Mouse (Mus musculus) forebrain, embryonic 14.5 days (tissue): ENCODE measurements around the gene Bean1. TPM values are rescaled to one million over a fixed set of nuclear protein-coding genes. Genes with fewer than 3 reads are reported as not detected.

ENCODE experiments used
- ATAC-seq: fragments of 200-750 bp; cut with Nextera tagmentation; 2 replicates; pipeline ENCODE4 v1.8.0; 2017; ENCODE audit warnings: mild to moderate bottlenecking, moderate library complexity
- DNase-seq: peaks from one replicate; pipeline ENCODE4 v3.0.0-alpha.2; 2015; ENCODE audit warnings: low spot score
- H3K27ac ChIP-seq: fragments of 300-500 bp; sonication (generic); 2 replicates; pipeline ENCODE4 v1.5.1; 2014; ENCODE audit warnings: low read depth, mild to moderate bottlenecking, control low read depth, low read length, moderate library complexity
- H3K27me3 ChIP-seq: fragments of 300-500 bp; sonication (generic); replicated peaks from 2 replicates; pipeline ENCODE4 v1.6.1; 2014; ENCODE audit warnings: low read length, control low read depth, mixed read lengths; ENCODE audit not compliant: control insufficient read depth, insufficient read depth
- H3K36me3 ChIP-seq: fragments of 300-500 bp; sonication (generic); 2 replicates; pipeline ENCODE4 v1.6.1; 2014; ENCODE audit warnings: low read length, control low read depth; ENCODE audit not compliant: control insufficient read depth, insufficient read depth
- H3K4me1 ChIP-seq: fragments of 300-500 bp; sonication (generic); 2 replicates; pipeline ENCODE4 v1.6.1; 2014; ENCODE audit warnings: antibody characterized with exemption, low read length, control low read depth; ENCODE audit not compliant: control insufficient read depth, insufficient read depth
- H3K4me2 ChIP-seq: fragments of 300-500 bp; sonication (generic); 2 replicates; pipeline ENCODE4 v1.6.1; 2014; ENCODE audit warnings: mild to moderate bottlenecking, control low read depth, low read length
- H3K4me3 ChIP-seq: fragments of 300-500 bp; sonication (generic); 2 replicates; pipeline ENCODE4 v1.5.1; 2014; ENCODE audit warnings: low read depth, low read length, control low read depth
- H3K9ac ChIP-seq: fragments of 300-500 bp; sonication (generic); 2 replicates; pipeline ENCODE4 v1.6.1; 2014; ENCODE audit warnings: mild to moderate bottlenecking, low read length, control low read depth, moderate library complexity
- H3K9me3 ChIP-seq: fragments of 300-500 bp; sonication (generic); replicated peaks from 2 replicates; pipeline ENCODE4 v1.6.1; 2016; ENCODE audit warnings: low read length, control low read depth, mixed read lengths; ENCODE audit not compliant: control insufficient read depth
- whole genome bisulfite sequencing: fragments of 180-500 bp; shearing (Covaris S2); extraction: QIAGEN DNeasy Blood & Tissue Kit; methylation state at CpG from one replicate; pipeline ENCODE4 v1.1.7; 2014; 5-methylcytosine and 5-hydroxymethylcytosine counted together
- polyA plus RNA-seq: library from polyadenylated mRNA; unstranded; fragments of >200 nt; fragmentation: Nextera tagmentation; extraction: Ambion mirVana; gene quantifications from 2 replicates; pipeline ENCODE4 v1.2.1, GENCODE M21; 2014

Gene Bean1
- polyA plus RNA-seq, 1 experiment from 2014 or later, result 1.8 TPM

- Histone ChIP-seq H3K4me2 (no peak overlapping the region), H3K9me3 (no peaks in the 10 kb centered on the region), H3K4me1 (no peaks in the 10 kb centered on the region), H3K27me3 (no peaks in the 10 kb centered on the region), H3K9ac (no peak overlapping the region), H3K4me3 (no peak overlapping the region), H3K27ac (no peak overlapping the region), H3K36me3 (no peaks in the 10 kb centered on the region)
- no peak for ATAC-seq
- DNase-seq, result no peak
- WGBS, result 98% methylated on average over 3 of the region's 3 CpGs
Observed at GRCm38 (mm10) chr8:104136277-104136676, 34.0 kb upstream of the Bean1 start.

DNA sequence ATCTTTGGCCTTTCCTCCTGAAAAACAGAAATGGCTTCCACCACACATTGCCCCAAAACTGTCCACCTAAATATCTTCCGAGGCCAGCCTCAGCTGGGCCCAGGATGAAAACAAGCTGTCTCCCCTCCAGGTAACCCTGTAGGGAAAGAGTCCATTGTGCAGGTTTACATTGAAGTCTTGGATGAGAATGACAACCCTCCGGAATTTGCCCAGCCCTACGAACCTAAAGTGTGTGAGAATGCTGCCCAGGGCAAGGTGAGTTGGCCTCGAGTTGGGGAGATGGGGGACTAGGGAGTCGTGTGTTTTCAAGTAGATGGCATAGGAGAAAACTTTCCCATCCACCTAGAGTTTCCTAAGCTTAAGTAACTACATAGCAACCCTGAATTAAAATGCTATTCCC is 32.6 kb upstream of the Bean1 start:
- Histone ChIP-seq H3K4me1 (no peaks in the 10 kb centered on the region), H3K9ac (no peak overlapping the region), H3K4me2 (no peak overlapping the region), H3K27ac (no peak overlapping the region), H3K27me3 (no peaks in the 10 kb centered on the region), H3K9me3 (no peaks in the 10 kb centered on the region), H3K36me3 (no peaks in the 10 kb centered on the region), H3K4me3 (no peak overlapping the region)
- no peak for DNase-seq
- no peak for ATAC-seq
- 87% methylated on average over 5 of the region's 5 CpGs for WGBS

- Histone ChIP-seq H3K4me2 (no peak overlapping the region), H3K36me3 (no peaks in the 10 kb centered on the region), H3K27me3 (no peaks in the 10 kb centered on the region), H3K27ac (no peak overlapping the region), H3K9me3 (no peaks in the 10 kb centered on the region), H3K9ac (no peak overlapping the region), H3K4me1 (no peaks in the 10 kb centered on the region), H3K4me3 (no peak overlapping the region)
- ATAC-seq (no peak), DNase-seq (no peak)
- 90% methylated on average over 13 of the region's 13 CpGs for WGBS
Observed at GRCm38 (mm10) chr8:104140611-104141010, 29.6 kb upstream of the Bean1 start.

GRCm38 (mm10) chr8:104142415-104142814 is 27.8 kb upstream of the Bean1 start:
- H3K9me3 ChIP-seq, result no peaks in the 10 kb centered on the region
- DNase-seq, result no peak
- H3K27me3 ChIP-seq, result no peaks in the 10 kb centered on the region
- ATAC-seq, result no peak
- no peaks in the 10 kb centered on the region for H3K4me1 ChIP-seq
- H3K27ac ChIP-seq, result no peak overlapping the region
- no peak overlapping the region for H3K9ac ChIP-seq
- 93% methylated on average over 25 of the region's 25 CpGs for WGBS
- H3K36me3 ChIP-seq, result no peaks in the 10 kb centered on the region
- no peak overlapping the region for H3K4me3 ChIP-seq
- no peak overlapping the region for H3K4me2 ChIP-seq

GRCm38 (mm10) chr8:104143379-104143778 is 26.9 kb upstream of the Bean1 start:
- Histone ChIP-seq H3K9ac (no peak overlapping the region), H3K4me3 (no peak overlapping the region), H3K36me3 (no peaks in the 10 kb centered on the region), H3K9me3 (no peaks in the 10 kb centered on the region), H3K27ac (no peak overlapping the region), H3K27me3 (no peaks in the 10 kb centered on the region), H3K4me2 (no peak overlapping the region), H3K4me1 (no peaks in the 10 kb centered on the region)
- no peak for DNase-seq
- WGBS, result 88% methylated on average over 4 of the region's 4 CpGs
- no peak for ATAC-seq

DNA sequence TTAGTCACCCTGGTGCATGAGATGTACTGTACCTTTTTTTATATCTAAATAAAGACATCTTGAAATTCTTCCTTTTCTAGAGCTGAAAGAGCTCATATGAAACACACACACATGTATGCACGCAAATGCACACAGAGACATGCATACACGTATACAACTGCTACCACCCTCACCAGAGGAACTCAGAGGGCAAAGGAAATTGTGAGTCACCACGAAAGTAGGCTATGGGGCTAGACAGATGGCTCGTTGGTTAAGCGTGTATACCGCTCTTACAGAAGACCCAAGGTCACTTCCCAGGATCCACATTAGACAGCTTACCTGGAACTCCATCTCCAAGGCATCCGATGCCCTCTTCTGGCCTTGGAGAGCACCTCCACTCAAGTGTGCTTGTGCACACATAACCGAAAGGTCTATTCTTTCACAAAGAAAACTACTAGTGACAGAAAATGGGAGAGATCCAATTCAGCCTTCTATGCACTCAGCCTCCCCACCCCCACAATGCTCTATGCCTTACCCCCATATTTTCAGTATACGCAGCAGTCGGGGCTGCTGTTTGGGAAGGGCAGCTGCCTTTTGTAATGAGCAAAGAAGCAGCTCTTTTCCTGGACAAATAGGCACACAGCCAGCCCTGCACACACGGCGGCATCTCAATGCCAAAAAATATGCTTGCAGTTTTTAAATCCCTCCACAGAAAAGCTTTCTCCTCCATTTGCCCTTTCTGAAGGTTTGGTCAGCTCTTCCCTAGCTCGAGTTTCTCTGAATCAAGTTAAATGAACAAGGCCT is 25.6 kb upstream of the Bean1 start:
- no peak overlapping the region for H3K27ac ChIP-seq
- H3K27me3 ChIP-seq, result no peaks in the 10 kb centered on the region
- no peak overlapping the region for H3K9ac ChIP-seq
- H3K36me3 ChIP-seq, result no peaks in the 10 kb centered on the region
- H3K4me1 ChIP-seq, result no peaks in the 10 kb centered on the region
- no peaks in the 10 kb centered on the region for H3K9me3 ChIP-seq
- DNase-seq, result no peak
- no peak overlapping the region for H3K4me3 ChIP-seq
- no peak for ATAC-seq
- 84% methylated on average over 13 of the region's 13 CpGs for WGBS
- no peak overlapping the region for H3K4me2 ChIP-seq

GRCm38 (mm10) chr8:104145981-104146689 is 24.1 kb upstream of the Bean1 start:
- Histone ChIP-seq H3K27me3 (no peaks in the 10 kb centered on the region), H3K4me1 (no peaks in the 10 kb centered on the region), H3K9me3 (no peaks in the 10 kb centered on the region), H3K4me3 (no peak overlapping the region), H3K36me3 (no peaks in the 10 kb centered on the region), H3K9ac (no peak overlapping the region), H3K4me2 (no peak overlapping the region), H3K27ac (no peak overlapping the region)
- WGBS, result 32% methylated on average over 15 of the region's 15 CpGs
- DNase-seq (peak; percentile 87), ATAC-seq (peak; percentile 85)

GRCm38 (mm10) chr8:104146717-104147494 is 23.3 kb upstream of the Bean1 start:
- Histone ChIP-seq H3K27ac (no peak overlapping the region), H3K4me2 (no peak overlapping the region), H3K4me1 (no peaks in the 10 kb centered on the region), H3K27me3 (no peaks in the 10 kb centered on the region), H3K9me3 (no peaks in the 10 kb centered on the region), H3K9ac (no peak overlapping the region), H3K36me3 (no peaks in the 10 kb centered on the region), H3K4me3 (no peak overlapping the region)
- ATAC-seq, result no peak
- 92% methylated on average over 15 of the region's 15 CpGs for WGBS
- DNase-seq, result no peak
